Mouse (Mus musculus): Measurements from ENCODE around the gene Rap1a. TPM values are rescaled to one million over a fixed set of nuclear protein-coding genes. Genes with fewer than 3 reads are reported as not detected.

Gene Rap1a
- polyA plus RNA-seq, 1 experiment from 2014 or later: 100 TPM

- Histone ChIP-seq H3K9me3 (ENCODE audit: control insufficient read depth, low read depth, low read length) (no peaks in the 10 kb centered on the region), H3K4me3 (ENCODE audit: low read depth, low read length) (no peak overlapping the region), H3K9ac (replicated peaks; ENCODE audit: low read depth, low read length) (no peak overlapping the region), H3K4me1 (ENCODE audit: control insufficient read depth, insufficient read depth, low read length) (0 out of 2 replicates have a peak, but pooled peaks cover 4% of the 10 kb centered on the region), H3K36me3 (ENCODE audit: control insufficient read depth, insufficient read depth, low read length) (no peaks in the 10 kb centered on the region), H3K4me2 (replicated peaks; ENCODE audit: low read depth, low read length) (no peak overlapping the region), H3K27me3 (ENCODE audit: control insufficient read depth, insufficient read depth, low read length) (no peaks in the 10 kb centered on the region), H3K27ac (ENCODE audit: low read length) (no peak overlapping the region)
- no peak for ATAC-seq (ENCODE audit: insufficient number of reproducible peaks, insufficient read depth, low FRiP score, low read depth)
- 51% methylated on average over 2 of the region's 2 CpGs for WGBS
These were observed 23.6 kb upstream of the Rap1a start for GRCm38 (mm10) chr3:105824704-105825103.

DNA sequence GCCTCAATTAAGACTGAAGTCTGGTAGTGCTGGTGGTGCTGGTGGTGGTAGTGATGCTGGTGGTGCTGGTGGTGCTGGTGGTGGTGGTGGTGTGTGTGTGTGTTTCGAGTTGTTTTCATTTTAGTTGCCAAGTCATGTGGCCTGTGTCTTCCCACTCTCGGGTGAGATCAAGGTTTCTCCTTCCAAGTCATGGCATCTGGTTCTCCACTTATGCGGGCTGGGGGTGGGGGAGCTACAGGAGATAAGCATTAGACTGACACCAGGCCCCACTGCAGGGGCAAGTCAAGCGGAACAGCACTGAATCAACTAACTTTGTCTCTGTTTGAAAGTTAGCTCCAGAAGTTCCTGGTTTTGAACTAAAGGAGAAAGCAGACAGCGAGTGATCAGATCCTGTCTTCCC lies 23.0 kb upstream of the Rap1a start:
- ATAC-seq (ENCODE audit: insufficient number of reproducible peaks, insufficient read depth, low FRiP score, low read depth): no peak
- H3K27me3 ChIP-seq (ENCODE audit: control insufficient read depth, insufficient read depth, low read length): no peaks in the 10 kb centered on the region
- H3K36me3 ChIP-seq (ENCODE audit: control insufficient read depth, insufficient read depth, low read length): no peaks in the 10 kb centered on the region
- WGBS: 41% methylated on average over 5 of the region's 5 CpGs
- H3K9me3 ChIP-seq (ENCODE audit: control insufficient read depth, low read depth, low read length): no peaks in the 10 kb centered on the region
- H3K9ac ChIP-seq (replicated peaks; ENCODE audit: low read depth, low read length): no peak overlapping the region
- H3K4me1 ChIP-seq (ENCODE audit: control insufficient read depth, insufficient read depth, low read length): 0 out of 2 replicates have a peak, but pooled peaks cover 4% of the 10 kb centered on the region
- H3K27ac ChIP-seq (ENCODE audit: low read length): no peak overlapping the region
- H3K4me3 ChIP-seq (ENCODE audit: low read depth, low read length): no peak overlapping the region
- H3K4me2 ChIP-seq (replicated peaks; ENCODE audit: low read depth, low read length): no peak overlapping the region

GRCm38 (mm10) chr3:105823609-105824008 lies 22.5 kb upstream of the Rap1a start:
- Histone ChIP-seq H3K9me3 (ENCODE audit: control insufficient read depth, low read depth, low read length) (no peaks in the 10 kb centered on the region), H3K9ac (replicated peaks; ENCODE audit: low read depth, low read length) (no peak overlapping the region), H3K27me3 (ENCODE audit: control insufficient read depth, insufficient read depth, low read length) (no peaks in the 10 kb centered on the region), H3K4me1 (ENCODE audit: control insufficient read depth, insufficient read depth, low read length) (0 out of 2 replicates have a peak, but pooled peaks cover 4% of the 10 kb centered on the region), H3K4me2 (replicated peaks; ENCODE audit: low read depth, low read length) (no peak overlapping the region), H3K4me3 (ENCODE audit: low read depth, low read length) (no peak overlapping the region), H3K27ac (ENCODE audit: low read length) (no peak overlapping the region), H3K36me3 (ENCODE audit: control insufficient read depth, insufficient read depth, low read length) (no peaks in the 10 kb centered on the region)
- ATAC-seq (ENCODE audit: insufficient number of reproducible peaks, insufficient read depth, low FRiP score, low read depth): no peak

DNA sequence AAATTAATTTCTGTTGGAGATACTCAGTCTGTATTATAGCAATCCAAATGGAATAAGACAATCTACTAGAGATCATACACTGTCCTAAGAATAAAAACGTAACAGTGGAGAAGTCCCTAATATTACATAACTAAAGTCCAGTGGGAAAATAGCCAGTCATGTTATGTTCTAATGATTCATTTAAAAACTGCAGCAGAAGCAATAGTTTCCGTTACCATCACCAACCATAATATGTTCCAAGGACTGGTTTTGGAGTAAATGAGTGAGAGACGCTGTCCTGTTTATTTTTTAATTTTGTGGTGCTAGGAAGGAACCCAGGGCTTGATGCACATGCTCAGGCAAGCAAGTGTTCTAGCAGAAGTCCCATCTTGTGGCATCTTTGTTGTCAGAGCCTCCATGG lies 20.4 kb upstream of the Rap1a start:
- H3K4me3 ChIP-seq (ENCODE audit: low read depth, low read length): no peak overlapping the region
- H3K4me1 ChIP-seq (ENCODE audit: control insufficient read depth, insufficient read depth, low read length): 0 out of 2 replicates have a peak, but pooled peaks cover 4% of the 10 kb centered on the region
- no peak for ATAC-seq (ENCODE audit: insufficient number of reproducible peaks, insufficient read depth, low FRiP score, low read depth)
- no peak overlapping the region for H3K4me2 ChIP-seq (replicated peaks; ENCODE audit: low read depth, low read length)
- H3K9ac ChIP-seq (replicated peaks; ENCODE audit: low read depth, low read length): no peak overlapping the region
- WGBS: 82% methylated on average over 3 of the region's 3 CpGs
- no peaks in the 10 kb centered on the region for H3K27me3 ChIP-seq (ENCODE audit: control insufficient read depth, insufficient read depth, low read length)
- H3K36me3 ChIP-seq (ENCODE audit: control insufficient read depth, insufficient read depth, low read length): no peaks in the 10 kb centered on the region
- H3K27ac ChIP-seq (ENCODE audit: low read length): no peak overlapping the region
- no peaks in the 10 kb centered on the region for H3K9me3 ChIP-seq (ENCODE audit: control insufficient read depth, low read depth, low read length)

GRCm38 (mm10) chr3:105820272-105820671 lies 19.1 kb upstream of the Rap1a start:
- 0 out of 2 replicates have a peak, but pooled peaks cover under 1% of the 10 kb centered on the region for H3K4me1 ChIP-seq (ENCODE audit: control insufficient read depth, insufficient read depth, low read length)
- no peak overlapping the region for H3K4me2 ChIP-seq (replicated peaks; ENCODE audit: low read depth, low read length)
- H3K9ac ChIP-seq (replicated peaks; ENCODE audit: low read depth, low read length): no peak overlapping the region
- no peaks in the 10 kb centered on the region for H3K27me3 ChIP-seq (ENCODE audit: control insufficient read depth, insufficient read depth, low read length)
- H3K36me3 ChIP-seq (ENCODE audit: control insufficient read depth, insufficient read depth, low read length): no peaks in the 10 kb centered on the region
- no peak overlapping the region for H3K27ac ChIP-seq (ENCODE audit: low read length)
- 71% methylated on average over 3 of the region's 3 CpGs for WGBS
- ATAC-seq (ENCODE audit: insufficient number of reproducible peaks, insufficient read depth, low FRiP score, low read depth): no peak
- H3K4me3 ChIP-seq (ENCODE audit: low read depth, low read length): no peak overlapping the region
- H3K9me3 ChIP-seq (ENCODE audit: control insufficient read depth, low read depth, low read length): no peaks in the 10 kb centered on the region

DNA sequence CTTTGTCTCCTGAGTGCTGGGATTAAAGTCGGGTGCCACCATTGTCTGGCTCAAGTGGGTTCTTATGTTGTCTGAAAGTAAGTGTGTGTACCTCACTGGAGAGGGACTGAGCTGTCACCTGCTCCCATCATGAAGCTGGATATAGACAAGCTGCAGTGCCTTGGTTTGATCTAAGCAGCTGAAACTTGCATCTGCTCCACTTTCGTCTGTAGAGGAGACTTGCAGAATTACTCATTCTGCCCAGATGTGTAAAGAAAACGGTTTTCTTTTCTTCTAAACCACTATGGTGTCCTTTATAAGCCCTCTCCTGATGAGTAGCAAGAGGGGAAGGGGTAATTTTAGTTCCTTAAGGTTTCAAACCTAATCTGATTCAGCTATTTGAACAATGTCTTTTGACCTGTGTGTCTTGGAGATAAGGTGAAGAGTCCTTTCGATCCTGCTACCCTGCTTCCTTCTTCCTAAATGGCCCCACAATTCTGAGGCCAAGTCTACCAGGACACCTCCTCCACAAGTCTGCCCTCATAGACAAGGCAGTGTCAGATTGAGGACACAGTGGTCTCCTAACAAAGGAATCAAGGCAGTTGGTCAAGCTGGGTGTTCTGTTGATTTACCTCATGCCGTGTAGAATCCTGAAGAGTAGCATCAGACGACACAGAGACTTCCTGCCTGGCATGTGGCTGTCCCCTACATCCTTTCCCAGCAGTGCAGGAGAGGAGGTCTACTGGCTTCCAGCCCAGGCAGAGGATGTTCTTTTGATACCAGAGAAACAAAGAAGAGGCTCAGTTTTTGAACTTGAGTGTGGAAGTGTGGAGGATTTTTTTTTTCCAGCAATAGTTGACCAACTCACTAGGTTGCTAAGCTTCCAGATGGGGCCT lies 17.2 kb upstream of the Rap1a start:
- ATAC-seq (ENCODE audit: insufficient number of reproducible peaks, insufficient read depth, low FRiP score, low read depth): no peak
- H3K4me2 ChIP-seq (replicated peaks; ENCODE audit: low read depth, low read length): no peak overlapping the region
- no peaks in the 10 kb centered on the region for H3K9me3 ChIP-seq (ENCODE audit: control insufficient read depth, low read depth, low read length)
- no peak overlapping the region for H3K27ac ChIP-seq (ENCODE audit: low read length)
- no peaks in the 10 kb centered on the region for H3K36me3 ChIP-seq (ENCODE audit: control insufficient read depth, insufficient read depth, low read length)
- 57% methylated on average over 6 of the region's 6 CpGs for WGBS
- H3K27me3 ChIP-seq (ENCODE audit: control insufficient read depth, insufficient read depth, low read length): no peaks in the 10 kb centered on the region
- H3K9ac ChIP-seq (replicated peaks; ENCODE audit: low read depth, low read length): no peak overlapping the region
- no peaks in the 10 kb centered on the region for H3K4me1 ChIP-seq (ENCODE audit: control insufficient read depth, insufficient read depth, low read length)
- no peak overlapping the region for H3K4me3 ChIP-seq (ENCODE audit: low read depth, low read length)

DNA sequence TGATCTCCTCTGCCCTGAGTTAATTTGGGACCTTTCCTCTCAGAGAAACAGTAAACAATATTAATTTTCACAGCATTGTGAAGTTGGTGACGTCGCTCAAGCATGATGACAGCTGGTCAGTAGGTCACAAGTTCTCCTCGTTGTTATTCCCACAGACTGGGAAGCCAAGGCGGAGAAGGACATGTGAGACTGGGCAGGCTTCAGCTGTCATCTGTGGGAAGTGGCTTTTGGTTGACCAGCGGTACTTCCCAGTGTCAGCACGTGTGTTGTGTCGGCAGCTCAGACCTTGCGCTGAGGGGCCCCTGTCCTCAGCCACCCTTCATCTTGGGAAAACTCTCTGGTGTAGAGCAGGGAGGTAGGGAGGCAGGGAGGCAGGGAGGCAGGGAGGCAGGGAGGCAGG lies 15.0 kb upstream of the Rap1a start:
- 53% methylated on average over 8 of the region's 8 CpGs for WGBS
- no peaks in the 10 kb centered on the region for H3K36me3 ChIP-seq (ENCODE audit: control insufficient read depth, insufficient read depth, low read length)
- no peak for ATAC-seq (ENCODE audit: insufficient number of reproducible peaks, insufficient read depth, low FRiP score, low read depth)
- H3K4me2 ChIP-seq (replicated peaks; ENCODE audit: low read depth, low read length): no peak overlapping the region
- H3K4me1 ChIP-seq (ENCODE audit: control insufficient read depth, insufficient read depth, low read length): no peaks in the 10 kb centered on the region
- H3K27me3 ChIP-seq (ENCODE audit: control insufficient read depth, insufficient read depth, low read length): no peaks in the 10 kb centered on the region
- no peak overlapping the region for H3K9ac ChIP-seq (replicated peaks; ENCODE audit: low read depth, low read length)
- H3K27ac ChIP-seq (ENCODE audit: low read length): no peak overlapping the region
- no peaks in the 10 kb centered on the region for H3K9me3 ChIP-seq (ENCODE audit: control insufficient read depth, low read depth, low read length)
- no peak overlapping the region for H3K4me3 ChIP-seq (ENCODE audit: low read depth, low read length)

DNA sequence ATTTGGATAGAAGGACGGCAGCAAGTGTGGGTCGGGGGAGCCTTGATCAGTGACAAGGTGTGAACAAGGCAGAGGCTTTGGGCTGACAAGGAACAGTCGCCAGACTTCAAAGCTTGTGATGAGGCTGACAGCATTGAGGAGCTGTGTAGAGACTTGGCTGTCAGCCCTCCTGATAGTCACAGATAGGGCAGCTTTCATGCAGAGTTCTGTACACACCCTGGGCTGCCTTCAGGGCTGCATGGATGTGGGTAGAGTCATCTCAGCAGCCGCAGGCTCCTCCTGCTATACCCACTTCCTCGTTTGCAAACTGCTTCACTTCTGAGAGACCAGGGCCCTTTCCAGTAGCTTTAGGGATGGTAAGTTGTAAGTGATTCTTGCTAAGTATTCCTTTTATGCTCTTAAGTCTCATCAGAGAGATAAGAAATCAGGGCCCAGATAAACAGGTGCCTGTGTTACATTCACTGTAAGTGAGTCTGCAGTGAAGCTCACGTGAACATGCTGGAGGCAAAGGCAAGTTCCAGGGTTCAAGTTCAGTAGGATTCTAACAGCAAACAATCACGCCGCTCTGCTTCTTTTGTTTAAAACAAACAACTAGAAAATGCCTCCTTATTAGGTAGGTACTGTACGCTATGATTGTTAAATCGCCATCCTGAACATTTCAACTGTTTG lies 14.2 kb upstream of the Rap1a start:
- H3K4me2 ChIP-seq (replicated peaks; ENCODE audit: low read depth, low read length): no peak overlapping the region
- no peak for ATAC-seq (ENCODE audit: insufficient number of reproducible peaks, insufficient read depth, low FRiP score, low read depth)

More for the DNA sequence above, 14.2 kb upstream of the Rap1a start:
- no peak overlapping the region for H3K4me3 ChIP-seq (ENCODE audit: low read depth, low read length)
- no peaks in the 10 kb centered on the region for H3K27me3 ChIP-seq (ENCODE audit: control insufficient read depth, insufficient read depth, low read length)
- WGBS: 60% methylated on average over 10 of the region's 10 CpGs
- H3K27ac ChIP-seq (ENCODE audit: low read length): no peak overlapping the region
- H3K4me1 ChIP-seq (ENCODE audit: control insufficient read depth, insufficient read depth, low read length): no peaks in the 10 kb centered on the region
- H3K9me3 ChIP-seq (ENCODE audit: control insufficient read depth, low read depth, low read length): no peaks in the 10 kb centered on the region
- no peaks in the 10 kb centered on the region for H3K36me3 ChIP-seq (ENCODE audit: control insufficient read depth, insufficient read depth, low read length)
- H3K9ac ChIP-seq (replicated peaks; ENCODE audit: low read depth, low read length): no peak overlapping the region

Data from stomach, embryonic 14.5 days (tissue).